Mouse (Mus musculus): ENCODE measurements around the gene Fam110c.
"Not testable (repeated sequence)": the region's sequence is repeated elsewhere in the genome, so short reads cannot be mapped to it uniquely, and the experiment has no call there.

Fam110c gene

GRCm38 (mm10) chr12:31073412-31074354 lies at the start of gene Fam110c:
Fam110c (plus strand) TSS chr12:31073861.
- DNase-seq = peak; percentile 80

GRCm38 (mm10) chr12:31026423-31026822 lies 47.2 kb upstream of the Fam110c start:
- peak; percentile 79 for DNase-seq

- DNase-seq = no peak
Measured at GRCm38 (mm10) chr12:31052066-31052465, 21.6 kb upstream of the Fam110c start.

GRCm38 (mm10) chr12:31056291-31056864 lies 17.3 kb upstream of the Fam110c start:
- DNase-seq = no peak

- no peak for DNase-seq
Measured at GRCm38 (mm10) chr12:31059393-31059853, 14.2 kb upstream of the Fam110c start.

- no peak for DNase-seq
Measured at GRCm38 (mm10) chr12:31060245-31060644, 13.4 kb upstream of the Fam110c start.

- no peak for DNase-seq
Measured at GRCm38 (mm10) chr12:31071222-31071621, 2.4 kb upstream of the Fam110c start.

GRCm38 (mm10) chr12:31074355-31074786 lies 710 bp downstream of the Fam110c start:
- DNase-seq = not testable (repeated sequence)

- DNase-seq = peak; percentile 11
Measured at GRCm38 (mm10) chr12:31074839-31075538, 1.3 kb downstream of the Fam110c start.

- DNase-seq = no peak
Measured at GRCm38 (mm10) chr12:31077020-31077419, 3.4 kb downstream of the Fam110c start.

- no peak for DNase-seq
Measured at GRCm38 (mm10) chr12:31078030-31078429, 4.4 kb downstream of the Fam110c start.

GRCm38 (mm10) chr12:31080352-31080751 lies 6.7 kb downstream of the Fam110c start:
- DNase-seq = no peak

- no peak for DNase-seq
Measured at GRCm38 (mm10) chr12:31080890-31081554, 7.4 kb downstream of the Fam110c start.

- no peak for DNase-seq
Measured at GRCm38 (mm10) chr12:31083007-31083406, 9.3 kb downstream of the Fam110c start.

- no peak for DNase-seq
Measured at GRCm38 (mm10) chr12:31083407-31083806, 9.7 kb downstream of the Fam110c start.

- DNase-seq = no peak
Measured at GRCm38 (mm10) chr12:31087060-31087459, 13.4 kb downstream of the Fam110c start.

- no peak for DNase-seq
Measured at GRCm38 (mm10) chr12:31090401-31090800, 16.7 kb downstream of the Fam110c start.

GRCm38 (mm10) chr12:31090882-31091640 lies 17.4 kb downstream of the Fam110c start:
- DNase-seq = no peak

- DNase-seq = no peak
Measured at GRCm38 (mm10) chr12:31092481-31092880, 18.8 kb downstream of the Fam110c start.

GRCm38 (mm10) chr12:31097185-31097584 lies 23.5 kb downstream of the Fam110c start:
- no peak for DNase-seq

GRCm38 (mm10) chr12:31101190-31101589 lies 27.5 kb downstream of the Fam110c start:
- no peak for DNase-seq

GRCm38 (mm10) chr12:31101821-31102220 lies 28.2 kb downstream of the Fam110c start:
- DNase-seq = no peak

Measured in lung, postnatal 10 days (tissue).